Comparison of ENCODE assay signal across 8 mouse cellular contexts in genomic region chr6:91514737-91515362, GRCm38 (mm10). TPM values are rescaled to one million over a fixed set of nuclear protein-coding genes. Genes with fewer than 3 reads are reported as not detected.
A peak's percentile ranks its signal among the peaks of the same experiment; 100 is the strongest.
DNase-seq lines count a peak whose midpoint lies in the region; ATAC-seq and TF ChIP-seq lines count a peak whose summit lies in the region.

No protein-coding gene starts in this region.

- H3K4me1 ChIP-seq in heart, embryonic 12.5 days (replicated peaks) = peaks cover 29% of the 10 kb centered on the region
- H3K4me1 ChIP-seq in E14TG2a.4 (replicated peaks; ENCODE audit: low read depth, low read length) = peaks cover 46% of the 10 kb centered on the region
- H3K4me1 ChIP-seq in forebrain, postnatal 0 days (ENCODE audit: insufficient read depth) = peaks cover 13% of the 10 kb centered on the region; the same call in 1 of the 2 replicates

- H3K4me3 ChIP-seq in heart, embryonic 12.5 days = peak overlapping the region; percentile 89
- peak overlapping the region; percentile 97 for H3K4me3 ChIP-seq in E14TG2a.4 (replicated peaks; ENCODE audit: low read length)
- H3K4me3 ChIP-seq in forebrain, postnatal 0 days (ENCODE audit: low read depth, low read length) = peak overlapping the region; percentile 77

- no peak for TF ChIP-seq CTCF in E14TG2a.4 (conservative IDR thresholded peaks at IDR 0.05; ENCODE audit: low read length)
- TF ChIP-seq CTCF in forebrain, postnatal 0 days (IDR thresholded peaks at IDR 0.05; ENCODE audit: low read depth) = no peak

- H3K36me3 ChIP-seq in heart, embryonic 12.5 days = peaks cover 22% of the 10 kb centered on the region
- peaks cover 58% of the 10 kb centered on the region for H3K36me3 ChIP-seq in E14TG2a.4 (ENCODE audit: insufficient read depth, low read length)
- H3K36me3 ChIP-seq in forebrain, postnatal 0 days (ENCODE audit: insufficient read depth) = peaks cover 29% of the 10 kb centered on the region

- no peak for DNase-seq in heart, postnatal 4 days
- DNase-seq in forebrain, postnatal 0 days = peak; percentile 4
- DNase-seq in lung, postnatal 10 days = peak; percentile 11
- DNase-seq in retina, embryonic 14.5 days (ENCODE audit: low spot score) = no peak
- no peak for DNase-seq in gastrocnemius, adult 18-20 months (ENCODE audit: low spot score)

- ATAC-seq in heart, embryonic 12.5 days (ENCODE audit: insufficient number of reproducible peaks, low FRiP score) = no peak
- ATAC-seq in forebrain, postnatal 0 days = no peak
- ATAC-seq in erythroid progenitor cell, adult 5-6 weeks (replicated peaks; ENCODE audit: low FRiP score, poor library complexity, severe bottlenecking) = no peak

- H3K27ac ChIP-seq in heart, embryonic 12.5 days (ENCODE audit: poor library complexity, severe bottlenecking) = no peak overlapping the region
- H3K27ac ChIP-seq in forebrain, postnatal 0 days (ENCODE audit: low read depth, low read length) = peak overlapping the region; percentile 78

- no peaks in the 10 kb centered on the region for H3K9me3 ChIP-seq in heart, embryonic 12.5 days (replicated peaks)
- H3K9me3 ChIP-seq in E14TG2a.4 (ENCODE audit: low read length) = no peaks in the 10 kb centered on the region
- H3K9me3 ChIP-seq in forebrain, postnatal 0 days (ENCODE audit: low read length) = no peaks in the 10 kb centered on the region

- WGBS in heart, embryonic 12.5 days = 28% methylated on average over 10 of the region's 10 CpGs
- WGBS in forebrain, postnatal 0 days = 29% methylated on average over 10 of the region's 10 CpGs

- H3K9ac ChIP-seq in heart, embryonic 12.5 days = peak overlapping the region; percentile 82
- H3K9ac ChIP-seq in forebrain, postnatal 0 days = peak overlapping the region; percentile 88

- no peaks in the 10 kb centered on the region for H3K27me3 ChIP-seq in heart, embryonic 12.5 days (replicated peaks)
- no peaks in the 10 kb centered on the region for H3K27me3 ChIP-seq in E14TG2a.4 (ENCODE audit: insufficient read depth, low read length)
- no peaks in the 10 kb centered on the region for H3K27me3 ChIP-seq in forebrain, postnatal 0 days (ENCODE audit: insufficient read depth, low read length)

- peak overlapping the region; percentile 82 for H3K4me2 ChIP-seq in heart, embryonic 12.5 days
- H3K4me2 ChIP-seq in forebrain, postnatal 0 days (ENCODE audit: low read depth) = peak overlapping the region; percentile 92

RNA-seq across cellular contexts. Expression of gene Xpc, which starts 0.8 kb away (rescaled TPM):
- polyA plus RNA-seq in heart, embryonic 12.5 days (2016; fragmentation: Nextera tagmentation; extraction: Ambion mirVana) = 13.4 and 14.4 TPM in 2 replicates
- total RNA-seq in heart, postnatal 4 days (2021) = 10 to 100 TPM in 1 of 2 experiments, 1 to 10 TPM in 1; 9.2 to 10.4 TPM
- total RNA-seq in forebrain, postnatal 0 days (2014; rRNA removed) = 20.4 and 39.0 TPM in 2 replicates
- 12.9 and 15.0 TPM in 2 replicates for polyA plus RNA-seq in forebrain, postnatal 0 days (2015; fragmentation: Nextera tagmentation; extraction: Ambion mirVana)
- 1 to 10 TPM; 8.1 to 9.0 TPM for total RNA-seq in gastrocnemius, adult 18-20 months (2021)
- total RNA-seq in erythroid progenitor cell, adult 5-6 weeks (2015; ENCODE audit: low replicate concordance) = 3.2 and 5.4 TPM in 2 replicates
- total RNA-seq in erythroid progenitor cell, adult 5-6 weeks (2017; ENCODE audit: low replicate concordance) = 4.7 and 6.4 TPM in 2 replicates

RNA-seq across cellular contexts. Expression of gene Lsm3, which starts 0.9 kb away (rescaled TPM):
- 178 and 181 TPM in 2 replicates for polyA plus RNA-seq in heart, embryonic 12.5 days (2016; fragmentation: Nextera tagmentation; extraction: Ambion mirVana)
- 100 to 1,000 TPM in 1 of 2 experiments, 10 to 100 TPM in 1; 96.0 to 101 TPM for total RNA-seq in heart, postnatal 4 days (2021)
- total RNA-seq in forebrain, postnatal 0 days (2014; rRNA removed) = 53.1 and 70.2 TPM in 2 replicates
- polyA plus RNA-seq in forebrain, postnatal 0 days (2015; fragmentation: Nextera tagmentation; extraction: Ambion mirVana) = 188 and 253 TPM in 2 replicates
- 10 to 100 TPM; 26.4 to 31.0 TPM for total RNA-seq in gastrocnemius, adult 18-20 months (2021)
- total RNA-seq in erythroid progenitor cell, adult 5-6 weeks (2015; ENCODE audit: low replicate concordance) = 92.6 and 97.3 TPM in 2 replicates
- 114 and 121 TPM in 2 replicates for total RNA-seq in erythroid progenitor cell, adult 5-6 weeks (2017; ENCODE audit: low replicate concordance)

RNA-seq across cellular contexts. Expression of gene Tmem43, which starts 41.3 kb away (rescaled TPM):
- polyA plus RNA-seq in heart, embryonic 12.5 days (2016; fragmentation: Nextera tagmentation; extraction: Ambion mirVana) = 33.0 and 35.4 TPM in 2 replicates
- 10 to 100 TPM; 21.3 to 24.4 TPM for total RNA-seq in heart, postnatal 4 days (2021)
- total RNA-seq in forebrain, postnatal 0 days (2014; rRNA removed) = 68.2 and 83.4 TPM in 2 replicates
- polyA plus RNA-seq in forebrain, postnatal 0 days (2015; fragmentation: Nextera tagmentation; extraction: Ambion mirVana) = 53.2 and 59.4 TPM in 2 replicates
- 10 to 100 TPM; 23.2 to 27.0 TPM for total RNA-seq in gastrocnemius, adult 18-20 months (2021)
- total RNA-seq in erythroid progenitor cell, adult 5-6 weeks (2015; ENCODE audit: low replicate concordance) = 6.7 and 6.8 TPM in 2 replicates
- total RNA-seq in erythroid progenitor cell, adult 5-6 weeks (2017; ENCODE audit: low replicate concordance) = 6.3 and 19.0 TPM in 2 replicates

RNA-seq across cellular contexts. Expression of gene Chchd4, which starts 41.5 kb away (rescaled TPM):
- 29.4 and 29.6 TPM in 2 replicates for polyA plus RNA-seq in heart, embryonic 12.5 days (2016; fragmentation: Nextera tagmentation; extraction: Ambion mirVana)
- 10 to 100 TPM; 19.3 to 19.8 TPM for total RNA-seq in heart, postnatal 4 days (2021)
- total RNA-seq in forebrain, postnatal 0 days (2014; rRNA removed) = 26.6 and 28.4 TPM in 2 replicates
- polyA plus RNA-seq in forebrain, postnatal 0 days (2015; fragmentation: Nextera tagmentation; extraction: Ambion mirVana) = 34.8 and 36.9 TPM in 2 replicates
- total RNA-seq in gastrocnemius, adult 18-20 months (2021) = 10 to 100 TPM in 1 of 2 experiments, 1 to 10 TPM in 1; 8.9 to 10.7 TPM
- 2.9 and 4.0 TPM in 2 replicates for total RNA-seq in erythroid progenitor cell, adult 5-6 weeks (2015; ENCODE audit: low replicate concordance)
- total RNA-seq in erythroid progenitor cell, adult 5-6 weeks (2017; ENCODE audit: low replicate concordance) = 2.3 and 3.0 TPM in 2 replicates

Comparison
In these comparisons a context has a peak if more than half of its experiments do, and no peak if none do; other contexts are left out.
1. DNase-seq: peak in forebrain, postnatal 0 days (single experiment) and lung, postnatal 10 days (single experiment); none in heart, postnatal 4 days (single experiment), retina, embryonic 14.5 days (single experiment) and gastrocnemius, adult 18-20 months (single experiment).
2. Peak in every context shown above with its lines, with median percentiles within 50 percentile points of each other: H3K4me3 ChIP-seq.